Mouse (Mus musculus): ENCODE results near the gene Pim1. TPM values are rescaled to one million over a fixed set of nuclear protein-coding genes. Genes with fewer than 3 reads are reported as not detected.
A peak's percentile ranks its signal among the peaks of the same experiment; 100 is the strongest.

The Pim1 gene
- polyA plus RNA-seq, 1 experiment from 2014 or later, result 57.1 TPM

DNA sequence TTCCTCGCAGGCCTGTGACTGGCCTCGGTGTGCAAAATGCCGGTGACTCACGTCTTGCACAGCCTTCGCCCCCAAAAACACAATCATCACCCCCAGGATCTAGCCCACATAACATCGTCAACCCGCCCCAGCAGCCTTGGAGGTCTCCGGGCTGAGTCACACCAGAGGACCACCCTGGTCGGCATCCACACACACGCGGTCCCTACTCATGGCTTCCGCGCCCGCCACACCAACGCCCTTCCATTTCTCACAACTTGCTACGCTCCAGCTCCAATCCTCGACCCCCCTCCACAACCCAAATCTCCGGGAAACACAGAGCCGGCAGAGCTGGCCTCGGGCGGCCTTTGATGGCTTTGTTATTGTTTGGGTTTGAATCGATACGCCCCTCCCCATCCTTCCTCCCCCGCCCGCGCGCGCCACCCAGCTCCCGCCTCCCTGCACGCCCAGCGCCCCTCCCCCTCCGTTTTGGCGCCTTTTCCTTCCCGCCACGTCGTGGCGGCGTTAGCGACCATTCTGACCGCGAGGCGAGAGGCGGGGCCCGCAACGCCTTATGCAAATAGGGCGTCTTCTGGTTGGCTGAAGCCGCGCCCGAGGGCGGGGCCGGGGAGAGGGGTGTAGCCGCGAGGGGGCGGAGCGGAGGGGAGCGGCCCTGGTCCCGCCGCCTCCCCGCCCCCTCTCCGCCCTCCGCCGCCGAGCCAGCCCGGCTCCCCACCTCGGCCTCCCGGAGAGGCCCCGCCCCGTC, 411 bp upstream of the Pim1 start:
- H3K4me3 ChIP-seq (ENCODE audit: low read depth, low read length), result peak overlapping the region; percentile 96
- peak overlapping the region; percentile 88 for H3K4me2 ChIP-seq (ENCODE audit: low read depth, low read length)
- peak; percentile 100 for DNase-seq
- H3K27ac ChIP-seq (ENCODE audit: low read depth), result peak overlapping the region; percentile 98
- WGBS (ENCODE audit: insufficient replicate concordance), result 1% methylated on average over 49 of the region's 68 CpGs
- peaks cover 31% of the 10 kb centered on the region for H3K36me3 ChIP-seq (replicated peaks; ENCODE audit: insufficient read depth, low read length)
- H3K9ac ChIP-seq (replicated peaks), result peak overlapping the region; percentile 90
- ATAC-seq, result peak; percentile 85
- H3K9me3 ChIP-seq (ENCODE audit: low read length), result no peaks in the 10 kb centered on the region
- TF ChIP-seq EP300 (IDR thresholded peaks at IDR 0.05; ENCODE audit: low read depth), result peak; percentile 78
- peak; percentile 26; the same call in 1 of the 2 replicates for TF ChIP-seq CTCF (IDR thresholded peaks at IDR 0.05; ENCODE audit: low read depth)
- no peaks in the 10 kb centered on the region for H3K27me3 ChIP-seq (ENCODE audit: insufficient read depth, low read length)
- peaks cover 36% of the 10 kb centered on the region for H3K4me1 ChIP-seq (ENCODE audit: insufficient read depth)

DNA sequence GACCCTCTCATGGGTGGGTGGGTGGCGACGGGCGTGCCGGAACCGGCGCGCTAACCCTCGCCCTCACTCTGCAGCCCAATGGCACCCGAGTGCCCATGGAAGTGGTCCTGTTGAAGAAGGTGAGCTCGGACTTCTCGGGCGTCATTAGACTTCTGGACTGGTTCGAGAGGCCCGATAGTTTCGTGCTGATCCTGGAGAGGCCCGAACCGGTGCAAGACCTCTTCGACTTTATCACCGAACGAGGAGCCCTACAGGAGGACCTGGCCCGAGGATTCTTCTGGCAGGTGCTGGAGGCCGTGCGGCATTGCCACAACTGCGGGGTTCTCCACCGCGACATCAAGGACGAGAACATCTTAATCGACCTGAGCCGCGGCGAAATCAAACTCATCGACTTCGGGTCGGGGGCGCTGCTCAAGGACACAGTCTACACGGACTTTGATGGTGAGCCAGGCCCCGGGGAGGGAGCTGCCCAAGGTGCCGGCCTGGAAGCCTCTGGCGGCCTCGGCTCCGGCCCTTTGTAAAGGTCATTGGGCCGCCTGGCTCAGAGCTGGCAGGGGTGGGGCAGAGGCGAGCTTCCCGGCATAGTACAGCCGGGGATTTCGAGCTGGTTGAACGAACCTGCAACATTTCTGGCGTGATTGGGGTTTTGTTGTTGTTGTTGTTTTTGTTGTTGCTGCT, 1.2 kb downstream of the Pim1 start:
- under 1% methylated on average over 45 of the region's 48 CpGs for WGBS (ENCODE audit: insufficient replicate concordance)
- Histone ChIP-seq H3K4me3 (ENCODE audit: low read depth, low read length) (peak overlapping the region; percentile 96), H3K36me3 (replicated peaks; ENCODE audit: insufficient read depth, low read length) (peaks cover 34% of the 10 kb centered on the region), H3K9ac (replicated peaks) (peak overlapping the region; percentile 100), H3K4me2 (ENCODE audit: low read depth, low read length) (peak overlapping the region; percentile 89), H3K27ac (ENCODE audit: low read depth) (peak overlapping the region; percentile 99), H3K9me3 (ENCODE audit: low read length) (no peaks in the 10 kb centered on the region), H3K4me1 (ENCODE audit: insufficient read depth) (peaks cover 30% of the 10 kb centered on the region), H3K27me3 (ENCODE audit: insufficient read depth, low read length) (no peaks in the 10 kb centered on the region)
- TF ChIP-seq EP300 (IDR thresholded peaks at IDR 0.05; ENCODE audit: low read depth), result no peak
- no peak for TF ChIP-seq CTCF (IDR thresholded peaks at IDR 0.05; ENCODE audit: low read depth)
- peak; percentile 78 for DNase-seq
- no peak for ATAC-seq

DNA sequence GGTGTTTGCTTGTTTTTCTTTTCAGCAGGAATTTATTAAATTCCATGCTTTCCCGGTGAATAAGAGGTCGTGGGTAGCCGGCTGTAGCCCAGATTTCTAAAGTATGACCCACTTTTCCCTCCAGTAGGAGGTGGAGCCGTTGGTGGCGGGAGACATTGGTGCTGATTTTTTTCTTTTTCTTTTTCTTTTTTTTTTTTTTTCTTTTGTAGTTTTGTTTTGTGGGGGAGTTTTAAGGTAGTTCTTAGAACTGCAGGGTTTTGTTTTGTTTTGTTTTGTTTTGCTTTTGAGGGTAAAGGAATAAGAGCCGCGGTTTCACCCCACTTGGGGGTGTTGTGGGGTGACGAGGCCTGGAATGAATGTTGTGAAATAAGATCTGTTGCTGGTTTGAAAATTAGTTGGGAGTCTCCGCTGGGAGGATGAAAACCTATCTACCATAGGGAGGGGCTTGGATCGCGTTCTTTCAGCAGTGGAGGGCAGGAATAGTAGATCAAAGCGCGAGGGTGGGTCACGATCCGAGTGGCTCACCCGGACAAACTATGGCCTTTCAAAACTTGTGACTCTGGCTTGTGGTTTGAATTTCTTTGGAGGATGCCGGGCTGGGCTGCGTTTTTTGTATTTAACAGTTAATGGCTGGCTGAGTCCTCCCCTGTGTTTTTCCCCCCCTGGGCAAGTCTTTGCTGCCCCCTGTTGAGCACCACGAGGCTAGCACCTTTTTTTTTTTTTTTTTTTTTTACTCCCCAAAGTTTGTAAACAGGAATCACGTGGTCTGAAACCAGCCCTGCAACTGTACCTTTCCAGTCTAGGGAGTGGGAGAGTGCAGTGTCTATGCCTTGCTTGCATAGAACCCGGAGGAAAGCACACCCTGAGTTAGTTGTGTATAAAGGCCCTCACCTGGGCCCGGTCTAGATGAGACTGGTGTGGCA, 2.0 kb downstream of the Pim1 start:
- Histone ChIP-seq H3K9ac (replicated peaks) (peak overlapping the region; percentile 100), H3K4me1 (ENCODE audit: insufficient read depth) (peaks cover 34% of the 10 kb centered on the region), H3K36me3 (replicated peaks; ENCODE audit: insufficient read depth, low read length) (peaks cover 34% of the 10 kb centered on the region), H3K4me3 (ENCODE audit: low read depth, low read length) (peak overlapping the region; percentile 96), H3K27ac (ENCODE audit: low read depth) (peak overlapping the region; percentile 99), H3K4me2 (ENCODE audit: low read depth, low read length) (peak overlapping the region; percentile 89), H3K9me3 (ENCODE audit: low read length) (no peaks in the 10 kb centered on the region), H3K27me3 (ENCODE audit: insufficient read depth, low read length) (no peaks in the 10 kb centered on the region)
- peak; percentile 83 for DNase-seq
- peak; percentile 95 for TF ChIP-seq CTCF (IDR thresholded peaks at IDR 0.05; ENCODE audit: low read depth)
- peak; percentile 70 for TF ChIP-seq EP300 (IDR thresholded peaks at IDR 0.05; ENCODE audit: low read depth)
- WGBS (ENCODE audit: insufficient replicate concordance), result 1% methylated on average over 22 of the region's 22 CpGs
- ATAC-seq, result no peak

DNA sequence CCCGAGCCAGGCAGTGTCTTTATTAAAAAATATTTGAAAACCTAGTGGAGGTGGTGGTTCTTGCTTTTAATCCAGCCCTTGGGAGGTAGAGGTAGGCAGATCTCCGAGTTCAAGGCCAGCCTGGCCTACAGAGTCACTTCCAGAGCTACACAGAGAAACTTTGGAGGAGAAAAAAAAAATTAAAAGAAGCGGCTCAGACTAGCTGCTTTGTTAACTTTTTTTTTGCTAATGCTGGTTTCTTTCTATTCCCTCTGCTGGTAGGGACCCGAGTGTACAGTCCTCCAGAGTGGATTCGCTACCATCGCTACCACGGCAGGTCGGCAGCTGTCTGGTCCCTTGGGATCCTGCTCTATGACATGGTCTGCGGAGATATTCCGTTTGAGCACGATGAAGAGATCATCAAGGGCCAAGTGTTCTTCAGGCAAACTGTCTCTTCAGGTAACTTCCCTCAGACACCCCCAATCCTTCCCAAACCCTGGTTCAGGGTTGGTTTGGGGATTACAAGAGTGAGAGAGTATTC, 3.0 kb downstream of the Pim1 start:
- WGBS (ENCODE audit: insufficient replicate concordance), result 47% methylated on average over 11 of the region's 11 CpGs
- peak overlapping the region; percentile 89 for H3K4me2 ChIP-seq (ENCODE audit: low read depth, low read length)
- no peaks in the 10 kb centered on the region for H3K9me3 ChIP-seq (ENCODE audit: low read length)
- H3K9ac ChIP-seq (replicated peaks), result peak overlapping the region; percentile 100
- DNase-seq, result peak; percentile 37
- peak; percentile 16; the same call in 1 of the 2 replicates for TF ChIP-seq CTCF (IDR thresholded peaks at IDR 0.05; ENCODE audit: low read depth)
- TF ChIP-seq EP300 (IDR thresholded peaks at IDR 0.05; ENCODE audit: low read depth), result no peak
- ATAC-seq, result no peak
- peak overlapping the region; percentile 99 for H3K27ac ChIP-seq (ENCODE audit: low read depth)
- peaks cover 39% of the 10 kb centered on the region for H3K4me1 ChIP-seq (ENCODE audit: insufficient read depth)
- peak overlapping the region; percentile 96 for H3K4me3 ChIP-seq (ENCODE audit: low read depth, low read length)
- no peaks in the 10 kb centered on the region for H3K27me3 ChIP-seq (ENCODE audit: insufficient read depth, low read length)
- H3K36me3 ChIP-seq (replicated peaks; ENCODE audit: insufficient read depth, low read length), result peaks cover 34% of the 10 kb centered on the region

DNA sequence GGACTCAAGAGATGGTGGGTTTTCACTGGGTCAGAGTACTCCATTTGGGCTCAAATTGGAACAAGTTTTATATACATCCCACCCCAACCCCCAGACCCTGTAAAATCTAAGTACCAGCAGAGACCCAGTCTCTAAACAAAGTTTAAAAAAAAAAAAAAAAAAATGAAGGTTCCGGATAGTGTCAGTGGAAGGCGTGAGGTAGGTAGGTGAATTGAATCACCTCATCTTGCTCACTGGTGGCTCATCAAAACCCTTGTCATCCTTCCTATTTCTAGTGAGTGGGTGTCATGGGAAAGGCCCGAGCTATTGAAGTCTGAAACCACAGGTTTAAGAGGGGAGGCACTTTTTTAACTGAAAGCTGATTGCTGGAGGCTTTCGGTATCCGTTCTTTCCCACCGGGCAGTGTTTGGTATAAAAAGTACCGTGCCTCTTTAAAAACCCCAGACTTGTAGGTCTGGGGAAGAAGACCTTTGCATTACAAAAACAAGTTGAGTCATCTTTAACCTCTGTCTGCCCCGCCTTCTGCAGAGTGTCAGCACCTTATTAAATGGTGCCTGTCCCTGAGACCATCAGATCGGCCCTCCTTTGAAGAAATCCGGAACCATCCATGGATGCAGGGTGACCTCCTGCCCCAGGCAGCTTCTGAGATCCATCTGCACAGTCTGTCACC, 3.6 kb downstream of the Pim1 start:
- Histone ChIP-seq H3K4me2 (ENCODE audit: low read depth, low read length) (peak overlapping the region; percentile 89), H3K27me3 (ENCODE audit: insufficient read depth, low read length) (no peaks in the 10 kb centered on the region), H3K36me3 (replicated peaks; ENCODE audit: insufficient read depth, low read length) (peaks cover 34% of the 10 kb centered on the region), H3K27ac (ENCODE audit: low read depth) (peak overlapping the region; percentile 99), H3K4me3 (ENCODE audit: low read depth, low read length) (peak overlapping the region; percentile 96), H3K9ac (replicated peaks) (peak overlapping the region; percentile 100), H3K9me3 (ENCODE audit: low read length) (no peaks in the 10 kb centered on the region), H3K4me1 (ENCODE audit: insufficient read depth) (peaks cover 34% of the 10 kb centered on the region)
- no peak for ATAC-seq
- WGBS (ENCODE audit: insufficient replicate concordance), result 45% methylated on average over 10 of the region's 10 CpGs
- TF ChIP-seq EP300 (IDR thresholded peaks at IDR 0.05; ENCODE audit: low read depth) (no peak), CTCF (IDR thresholded peaks at IDR 0.05; ENCODE audit: low read depth) (no peak)
- DNase-seq, result peak; percentile 34

Data from liver, postnatal 0 days (tissue).